Mouse (Mus musculus) left cerebral cortex, postnatal 4 days (tissue): Measurements from ENCODE around the gene Lmod1. TPM values are rescaled to one million over a fixed set of nuclear protein-coding genes. Genes with fewer than 3 reads are reported as not detected.

ENCODE experiments used
- DNase-seq: peaks from one replicate; pipeline ENCODE4 v3.0.0-alpha.2; 2022
- intact Hi-C: fragments of 180-260 bp; cut with DNase I; formaldehyde crosslinking; loops from one replicate; pipeline ENCODE4 v1.15.1; 2025
- total RNA-seq, 2 experiments: library from RNA; stranded (reverse); gene quantifications; 2 replicates each; pipeline ENCODE4 v1.2.3; 2021

Gene Lmod1
- total RNA-seq = under 1 TPM; 0.30 to 0.46 TPM

DNA sequence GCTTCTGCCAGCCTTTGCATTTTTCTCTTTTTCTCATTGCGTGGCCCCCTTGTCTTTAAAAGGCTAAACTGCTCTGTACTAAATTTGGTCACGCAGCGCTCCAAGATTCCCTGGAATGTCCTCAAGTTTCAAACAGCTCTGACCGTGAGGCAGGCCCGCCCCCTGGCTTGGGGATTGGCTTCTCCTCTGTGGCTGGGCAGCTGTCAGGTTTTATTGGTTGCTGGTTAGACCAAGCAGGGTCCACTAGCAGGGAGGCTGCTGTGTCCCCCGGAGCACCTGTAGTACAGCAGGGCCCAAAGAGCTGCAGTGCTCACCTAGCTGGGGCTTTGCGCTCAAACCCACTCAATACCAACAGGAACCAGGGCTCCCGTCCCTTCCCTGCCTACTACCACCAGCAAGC is at the start of gene Lmod1:
Gene Lmod1 (plus strand): TSS at position 237 of the 400 bp plus-strand sequence.
- peak; percentile 15 for DNase-seq
- intact Hi-C loops = no loop called here

- intact Hi-C loops = no loop called here
- DNase-seq = peak; percentile 78
Measured at GRCm38 (mm10) chr1:135280646-135281045, 44.0 kb upstream of the Lmod1 start.

GRCm38 (mm10) chr1:135281841-135282240 is 42.8 kb upstream of the Lmod1 start:
- intact Hi-C loops = no loop called here
- DNase-seq = no peak

GRCm38 (mm10) chr1:135282536-135283286 is 41.9 kb upstream of the Lmod1 start:
- intact Hi-C loops = no loop called here
- DNase-seq = no peak

- intact Hi-C loops = no loop called here
- peak; percentile 55 for DNase-seq
Measured at GRCm38 (mm10) chr1:135283287-135283825, 41.3 kb upstream of the Lmod1 start.

- intact Hi-C loops = no loop called here
- peak; percentile 77 for DNase-seq
Measured at GRCm38 (mm10) chr1:135283826-135284291, 40.7 kb upstream of the Lmod1 start, which contains the start of gene Rnpep. Gene Rnpep, minus strand, starts transcription at chr1:135284084.

DNA sequence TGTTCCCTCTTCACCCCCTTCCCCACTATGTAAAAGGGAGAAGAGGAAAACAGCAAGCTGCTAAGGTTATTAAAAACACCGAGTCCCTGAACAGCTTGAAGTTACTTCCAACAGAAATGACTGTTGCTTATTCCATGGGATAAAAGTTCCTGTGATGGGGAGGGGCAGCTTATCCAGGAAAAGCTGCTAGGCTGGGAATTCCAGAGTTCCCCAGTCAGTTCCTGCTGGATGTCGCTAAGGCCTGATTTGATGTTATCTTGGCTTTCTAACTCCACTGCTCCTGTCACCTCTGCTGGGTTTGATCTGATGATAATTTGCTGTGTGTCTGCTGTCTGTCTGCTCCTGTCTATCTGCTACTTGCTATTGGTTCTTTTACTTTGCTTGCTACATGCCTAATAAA is 38.3 kb upstream of the Lmod1 start:
- no peak for DNase-seq
- intact Hi-C loops = no loop called here

- DNase-seq = no peak
- intact Hi-C loops = no loop called here
Measured at GRCm38 (mm10) chr1:135290908-135291307, 33.7 kb upstream of the Lmod1 start.

DNA sequence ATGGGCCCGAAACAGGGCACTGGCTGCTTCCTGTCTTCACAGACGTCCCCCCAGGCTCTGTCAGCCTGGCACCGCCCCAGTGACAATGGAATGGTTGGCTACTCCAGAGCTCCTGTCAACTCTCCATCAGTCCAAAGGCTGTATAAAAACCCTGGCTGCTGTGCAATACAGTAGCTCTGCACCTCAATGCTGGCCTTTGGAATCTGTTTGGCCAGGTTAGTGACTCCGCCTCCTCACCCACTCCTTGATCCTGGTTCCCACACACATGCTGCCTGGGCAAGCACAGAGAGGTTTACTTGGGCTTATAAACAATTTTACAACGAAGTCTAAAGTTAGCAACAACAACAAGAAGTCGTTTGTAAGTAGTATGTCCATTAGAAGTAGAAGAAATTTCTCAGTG is 13.3 kb upstream of the Lmod1 start:
- DNase-seq = peak; percentile 21
- intact Hi-C loops = no loop called here

GRCm38 (mm10) chr1:135312201-135312600 is 12.4 kb upstream of the Lmod1 start:
- intact Hi-C loops = no loop called here
- DNase-seq = no peak

GRCm38 (mm10) chr1:135313284-135314031 is 11.1 kb upstream of the Lmod1 start, which contains the start of gene Timm17a:
Gene Timm17a, minus strand, starts transcription at chr1:135313778.
- DNase-seq = peak; percentile 94
- intact Hi-C loops = no loop called here

DNA sequence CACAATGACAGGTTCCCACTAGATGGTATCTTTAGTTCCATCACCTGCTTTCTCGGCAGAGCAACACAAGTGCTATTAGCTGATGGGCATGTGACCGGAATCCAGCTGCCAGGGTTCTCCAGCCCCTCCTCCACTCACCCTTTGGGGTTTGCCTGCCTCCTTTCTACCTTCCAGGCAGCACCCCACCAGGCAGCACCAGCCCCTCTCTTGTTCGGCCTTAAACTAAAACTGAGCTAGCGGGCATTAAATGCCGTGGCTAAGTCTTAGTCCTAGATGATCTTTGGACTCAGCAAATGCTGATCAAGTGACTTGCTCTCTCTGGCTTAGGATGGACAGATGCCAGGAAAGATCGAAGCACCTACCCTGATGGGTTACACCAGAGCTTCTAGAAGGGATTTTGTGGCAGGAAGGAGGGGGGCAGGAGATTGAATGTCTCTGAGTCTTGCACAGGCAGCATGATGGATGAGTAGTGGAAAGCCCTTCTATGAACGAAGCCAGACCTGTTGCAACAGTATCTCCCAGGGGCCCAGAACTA is 1.2 kb upstream of the Lmod1 start:
- intact Hi-C loops = no loop called here
- DNase-seq = no peak

- intact Hi-C loops = no loop called here
- no peak for DNase-seq
Measured at GRCm38 (mm10) chr1:135325934-135326333, 1.3 kb downstream of the Lmod1 start.

GRCm38 (mm10) chr1:135328368-135328767 is 3.8 kb downstream of the Lmod1 start:
- no peak for DNase-seq

GRCm38 (mm10) chr1:135330578-135330977 is 6.0 kb downstream of the Lmod1 start:
- intact Hi-C loops = no loop called here
- no peak for DNase-seq

More at GRCm38 (mm10) chr1:135328368-135328767, 3.8 kb downstream of the Lmod1 start:
- intact Hi-C loops = no loop called here

DNA sequence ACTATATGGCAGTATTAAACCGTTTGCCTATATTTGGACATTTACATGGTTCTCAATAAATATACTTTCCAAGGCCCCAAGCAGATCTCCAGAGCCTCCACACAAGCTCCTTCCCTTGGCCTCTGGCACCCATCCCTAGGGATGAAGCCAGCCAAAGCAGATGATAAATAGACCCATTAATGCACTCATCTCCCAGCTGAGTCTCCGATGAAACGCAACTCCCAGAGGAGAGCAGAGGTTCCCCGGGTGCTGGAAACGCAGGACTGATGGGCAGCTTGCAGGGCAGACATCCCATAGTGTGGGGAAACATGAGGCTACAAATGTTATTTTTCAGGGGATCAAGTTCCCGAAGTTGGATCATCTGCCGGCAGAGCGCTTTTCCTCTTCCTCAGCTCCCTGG is 17.3 kb downstream of the Lmod1 start:
- intact Hi-C loops = no loop called here
- no peak for DNase-seq

DNA sequence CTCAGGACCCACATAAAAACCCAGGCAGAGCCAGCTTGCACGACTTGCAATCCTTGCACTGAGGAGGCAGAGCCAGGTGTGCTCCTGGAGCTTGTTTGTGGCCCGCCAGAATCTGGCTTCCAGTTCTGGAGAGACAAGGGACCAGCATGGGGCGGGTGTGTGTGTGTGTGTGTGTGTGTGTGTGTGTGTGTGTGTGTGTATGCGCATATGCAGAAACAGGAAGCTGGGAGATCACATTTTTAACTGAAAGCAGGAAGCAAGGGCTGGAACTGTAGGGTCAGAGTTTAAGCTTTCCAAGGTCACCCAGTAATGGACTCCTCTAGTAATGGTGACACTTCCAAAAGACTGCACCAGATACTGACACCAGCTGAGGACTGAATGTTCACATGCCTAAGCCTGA is 19.4 kb downstream of the Lmod1 start:
- no peak for DNase-seq
- intact Hi-C loops = no loop called here

GRCm38 (mm10) chr1:135346891-135347290 is 22.3 kb downstream of the Lmod1 start:
- intact Hi-C loops = no loop called here
- no peak for DNase-seq

DNA sequence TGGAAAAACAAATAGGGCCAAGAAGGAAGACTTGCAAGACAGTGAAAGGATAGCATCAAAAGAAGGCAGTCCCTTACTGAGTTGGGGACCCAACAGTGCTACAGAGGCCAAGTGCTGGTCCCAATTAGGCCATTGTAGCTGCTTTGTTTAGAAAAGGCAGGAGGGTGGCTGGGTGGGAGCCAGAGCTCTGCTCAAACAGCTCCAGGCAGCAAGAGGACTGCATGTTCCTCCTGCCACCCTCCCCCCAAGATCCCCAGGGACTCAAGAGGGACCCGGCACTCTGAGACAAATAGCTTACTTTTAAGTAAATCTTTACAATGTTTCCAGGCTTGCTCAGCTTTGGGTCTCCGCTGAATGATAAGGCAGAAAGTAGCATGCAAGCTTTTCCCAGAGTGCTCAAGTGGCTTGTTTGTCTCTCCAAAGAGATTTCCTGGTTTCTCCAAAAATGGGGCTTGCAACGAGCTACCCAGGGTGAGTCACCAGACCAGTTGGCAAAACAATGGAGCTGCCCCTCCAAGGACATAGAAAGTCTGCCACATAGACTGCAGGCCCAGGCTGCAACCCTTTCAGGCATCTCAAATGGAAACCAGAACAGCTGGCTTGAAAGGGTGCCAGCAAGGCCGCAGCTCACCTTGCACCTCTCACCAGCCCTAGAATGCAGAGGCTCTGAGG is 23.0 kb downstream of the Lmod1 start:
- DNase-seq = no peak
- intact Hi-C loops = no loop called here

GRCm38 (mm10) chr1:135351953-135352352 is 27.3 kb downstream of the Lmod1 start:
- DNase-seq = no peak
- intact Hi-C loops = no loop called here

- intact Hi-C loops = no loop called here
- no peak for DNase-seq
Measured at GRCm38 (mm10) chr1:135359071-135359470, 34.5 kb downstream of the Lmod1 start.
